In the genomic region with DNA sequence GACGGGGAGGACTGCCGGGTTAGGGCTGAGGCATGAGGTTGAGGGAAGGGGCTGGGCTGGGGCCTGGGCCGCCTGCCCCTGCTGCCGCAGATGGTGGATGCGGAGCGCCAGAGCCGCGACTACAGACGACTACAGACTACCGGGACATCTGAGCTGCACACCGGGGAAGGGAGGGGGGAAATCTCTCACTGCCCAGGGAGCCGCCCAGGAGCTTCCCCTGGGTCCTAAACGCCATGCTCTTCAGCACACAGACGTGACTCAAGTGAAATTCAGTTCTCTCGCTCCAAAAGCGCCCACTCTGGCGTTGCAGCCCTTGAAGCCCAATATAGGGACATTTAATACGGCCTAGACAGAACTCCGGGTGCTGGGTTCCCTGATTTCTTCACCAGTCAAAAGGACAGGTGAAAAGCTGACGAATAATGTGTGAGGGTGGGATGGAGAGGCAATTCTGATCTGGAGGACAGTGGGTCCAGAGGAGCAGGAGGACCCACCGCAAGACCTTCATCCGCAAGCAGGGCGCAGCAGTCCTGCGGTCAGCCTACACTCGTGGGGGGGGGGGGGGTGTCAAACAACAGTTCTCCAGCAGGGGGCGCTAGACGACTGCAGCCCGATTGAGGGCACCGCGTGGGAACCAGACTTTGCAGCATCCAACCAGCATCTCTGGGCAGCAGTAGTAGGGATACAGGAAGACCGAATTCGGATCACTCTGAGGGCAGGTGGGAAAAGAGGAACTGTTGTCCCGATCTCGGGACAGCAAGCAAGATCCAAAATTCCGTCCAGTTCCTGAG, we compare ENCODE assay signal across 8 mouse cellular contexts. TPM values are rescaled to one million over a fixed set of nuclear protein-coding genes. Genes with fewer than 3 reads are reported as not detected.
A peak's percentile ranks its signal among the peaks of the same experiment; 100 is the strongest.
DNase-seq lines count a peak whose midpoint lies in the region; ATAC-seq and TF ChIP-seq lines count a peak whose summit lies in the region.

Gene Ush1g, minus strand, starts transcription at position 136 of the 788 bp plus-strand sequence.

- H3K27me3 ChIP-seq in heart, embryonic 16.5 days (ENCODE audit: control insufficient read depth, insufficient read depth, low read length), result peaks cover 87% of the 10 kb centered on the region
- peaks cover 74% of the 10 kb centered on the region for H3K27me3 ChIP-seq in midbrain, embryonic 11.5 days (ENCODE audit: control insufficient read depth, insufficient read depth, low read length)

- peak; percentile 82 for TF ChIP-seq CTCF in left cerebral cortex, adult 2 months (IDR thresholded peaks at IDR 0.05)

- intact Hi-C loops in left cerebral cortex, adult 2 months (cut with DNase I), result loop anchor here (1.0 kb wide), 1 partner anchor 32 kb away; no protein-coding TSS in a partner anchor

- no peaks in the 10 kb centered on the region for H3K9me3 ChIP-seq in heart, embryonic 16.5 days (replicated peaks; ENCODE audit: control insufficient read depth, low read length)
- H3K9me3 ChIP-seq in midbrain, embryonic 11.5 days (ENCODE audit: control insufficient read depth, low read length), result no peaks in the 10 kb centered on the region

- H3K27ac ChIP-seq in left cerebral cortex, adult 2 months, result no peak within 1 kb of the TSS
- H3K27ac ChIP-seq in heart, embryonic 16.5 days (ENCODE audit: low read length), result no peak within 1 kb of the TSS
- H3K27ac ChIP-seq in midbrain, embryonic 11.5 days (ENCODE audit: low read depth, low read length), result no peak within 1 kb of the TSS

- 4% methylated on average over 34 of the region's 35 CpGs for WGBS in heart, embryonic 16.5 days
- 4% methylated on average over 35 of the region's 35 CpGs for WGBS in midbrain, embryonic 11.5 days

- DNase-seq in left cerebral cortex, adult 2 months (ENCODE audit: extremely low spot score in 1 of 2, low spot score in 2 of 2), result peak in 1 of 2 experiments; percentile 59
- no peak for DNase-seq in left cerebral cortex, adult 8-10 months (ENCODE audit: low spot score in 2 of 2)
- DNase-seq in ZHBTc4 (ENCODE audit: low read depth, low spot score), result peak; percentile 80
- peak; percentile 79 for DNase-seq in embryo, embryonic 10 days (ENCODE audit: low spot score)
- peak; percentile 74 to 76 for DNase-seq in kidney, postnatal 4 days
- peak; percentile 98 for DNase-seq in midbrain, embryonic 11.5 days (ENCODE audit: low spot score, missing footprints)
- DNase-seq in thymus, postnatal 0 days (ENCODE audit: low spot score), result peak; percentile 67

- no peak within 1 kb of the TSS for H3K4me3 ChIP-seq in left cerebral cortex, adult 2 months
- H3K4me3 ChIP-seq in heart, embryonic 16.5 days (ENCODE audit: low read length), result no peak within 1 kb of the TSS
- no peak within 1 kb of the TSS for H3K4me3 ChIP-seq in midbrain, embryonic 11.5 days (ENCODE audit: low read depth, low read length)

- ATAC-seq in heart, embryonic 16.5 days (replicated peaks; ENCODE audit: extremely low read depth, insufficient read depth, low FRiP score), result peak; percentile 54; the same call in 1 of the 2 replicates
- ATAC-seq in midbrain, embryonic 11.5 days (ENCODE audit: low FRiP score), result peak; percentile 30; the same call in 1 of the 2 replicates

- no peak within 1 kb of the TSS for H3K9ac ChIP-seq in heart, embryonic 16.5 days (ENCODE audit: low read length)
- H3K9ac ChIP-seq in midbrain, embryonic 11.5 days (ENCODE audit: low read length), result no peak within 1 kb of the TSS

- no peak within 1 kb of the TSS for H3K4me2 ChIP-seq in heart, embryonic 16.5 days (ENCODE audit: low read depth, low read length)
- no peak within 1 kb of the TSS for H3K4me2 ChIP-seq in midbrain, embryonic 11.5 days

- peaks cover 3% of the 10 kb centered on the region; the same call in 1 of the 2 replicates for H3K4me1 ChIP-seq in heart, embryonic 16.5 days (ENCODE audit: control insufficient read depth, insufficient read depth, low read length)
- H3K4me1 ChIP-seq in midbrain, embryonic 11.5 days (ENCODE audit: control insufficient read depth, insufficient read depth, low read length), result peaks cover 13% of the 10 kb centered on the region

- no peaks in the 10 kb centered on the region for H3K36me3 ChIP-seq in heart, embryonic 16.5 days (ENCODE audit: control insufficient read depth, insufficient read depth)
- H3K36me3 ChIP-seq in midbrain, embryonic 11.5 days (ENCODE audit: control insufficient read depth, insufficient read depth, low read length), result no peaks in the 10 kb centered on the region

RNA-seq across cellular contexts. Expression of gene Ush1g, which starts in this region (rescaled TPM):
- total RNA-seq in left cerebral cortex, adult 2 months (2021), result under 1 TPM; 0.36 to 0.44 TPM
- under 1 TPM; 0.46 to 0.78 (median 0.59) TPM for total RNA-seq in left cerebral cortex, adult 8-10 months (2022)
- polyA plus RNA-seq in heart, embryonic 16.5 days (2015; fragmentation: Nextera tagmentation; extraction: Ambion mirVana), result 0.26 and 0.32 TPM in 2 replicates
- 0.08 TPM in 1 of 2 replicates, not detected in the other for polyA plus RNA-seq in midbrain, embryonic 11.5 days (2014; fragmentation: Nextera tagmentation; extraction: Ambion mirVana)
- not detected in 2 replicates for polyA plus RNA-seq in thymus, postnatal 0 days (2015; fragmentation: Nextera tagmentation; extraction: Ambion mirVana)

Comparison
In these comparisons a context has a peak if more than half of its experiments do, and no peak if none do; other contexts are left out.
1. Peak in ATAC-seq in heart, embryonic 16.5 days; RNA of the gene not detected or under 1 TPM.
2. Peak in DNase-seq and ATAC-seq in midbrain, embryonic 11.5 days; RNA of the gene not detected or under 1 TPM.
3. Peak in DNase-seq in thymus, postnatal 0 days; RNA of the gene not detected or under 1 TPM.
4. DNase-seq: peak in ZHBTc4 (single experiment), embryo, embryonic 10 days (single experiment) and kidney, postnatal 4 days (2 of 2); none in left cerebral cortex, adult 8-10 months (0 of 2).